Mouse (Mus musculus) embryo, embryonic 10.5 days (tissue): ENCODE measurements around the gene Utrn.

Experiments
- DNase-seq: peaks from one replicate; pipeline ENCODE4 v3.0.0-alpha.2; 2015; ENCODE audit warnings: low spot score

The Utrn gene

DNA sequence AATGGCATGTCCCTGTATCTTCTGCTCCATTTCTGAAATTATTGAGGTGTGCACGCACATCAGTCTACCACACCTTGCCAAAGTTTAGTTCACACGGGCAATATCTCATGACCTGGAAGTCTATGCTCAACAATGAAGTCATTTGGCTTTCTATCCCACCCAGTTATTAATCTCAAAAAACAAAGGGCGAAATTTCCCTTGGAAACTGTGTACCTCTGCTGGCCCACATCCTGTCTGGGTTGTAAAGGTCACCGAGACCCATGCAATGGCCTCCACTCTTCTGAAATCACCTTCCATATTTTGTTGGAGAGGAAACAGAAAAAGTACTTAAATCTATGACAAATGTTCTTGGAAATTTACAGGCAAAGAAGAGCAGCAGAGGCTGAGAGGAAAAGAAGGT lies 70.9 kb downstream of the Utrn start:
- no peak for DNase-seq

DNA sequence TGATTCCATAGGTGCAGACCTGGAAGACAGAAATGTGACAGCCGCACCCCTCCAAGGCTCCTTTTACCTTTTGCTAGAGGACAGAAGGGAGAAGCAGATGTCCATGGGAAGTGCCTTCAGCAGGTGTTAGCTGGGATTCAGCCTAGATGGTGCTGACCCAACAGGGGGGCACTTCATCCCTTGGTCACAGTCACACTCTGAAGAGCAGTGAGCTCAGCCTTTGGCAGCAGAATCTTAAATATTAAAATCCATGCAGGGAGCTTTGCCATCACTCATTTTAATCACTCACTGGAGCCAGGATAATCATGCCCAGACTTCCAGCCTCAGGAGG lies 72.7 kb downstream of the Utrn start:
- DNase-seq = no peak

DNA sequence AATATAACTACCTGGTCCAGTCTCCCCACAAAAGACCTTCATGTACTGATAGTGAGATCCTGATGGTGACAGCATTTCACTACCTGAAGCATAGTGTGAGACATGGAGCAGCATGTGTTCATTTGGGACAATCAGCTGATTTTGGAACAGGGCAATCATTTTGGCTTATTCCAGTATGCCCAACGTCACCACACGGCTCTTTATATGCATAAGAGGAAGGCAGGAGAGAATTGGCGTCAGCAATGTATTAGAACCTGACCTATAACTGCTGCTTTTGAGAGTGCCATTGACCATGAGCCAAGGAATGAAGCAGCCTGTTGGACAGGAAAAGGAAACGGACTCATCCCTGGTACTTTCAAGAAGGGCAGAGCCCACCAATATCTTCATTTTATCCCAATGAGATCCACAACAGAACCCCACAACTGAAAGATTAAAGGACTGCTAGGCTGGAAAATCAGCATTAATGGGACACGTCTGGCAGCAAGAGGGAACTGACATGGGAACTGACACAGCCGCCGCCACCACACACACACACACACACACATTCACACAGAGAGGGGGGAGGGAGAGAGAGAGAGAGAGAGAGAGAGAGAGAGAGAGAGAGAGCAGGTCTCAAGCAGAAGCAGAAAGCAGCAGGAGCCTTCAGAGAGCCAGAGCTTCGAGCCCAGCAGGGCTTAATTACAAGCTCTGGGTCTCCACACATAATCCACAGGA lies 73.2 kb downstream of the Utrn start:
- no peak for DNase-seq

DNA sequence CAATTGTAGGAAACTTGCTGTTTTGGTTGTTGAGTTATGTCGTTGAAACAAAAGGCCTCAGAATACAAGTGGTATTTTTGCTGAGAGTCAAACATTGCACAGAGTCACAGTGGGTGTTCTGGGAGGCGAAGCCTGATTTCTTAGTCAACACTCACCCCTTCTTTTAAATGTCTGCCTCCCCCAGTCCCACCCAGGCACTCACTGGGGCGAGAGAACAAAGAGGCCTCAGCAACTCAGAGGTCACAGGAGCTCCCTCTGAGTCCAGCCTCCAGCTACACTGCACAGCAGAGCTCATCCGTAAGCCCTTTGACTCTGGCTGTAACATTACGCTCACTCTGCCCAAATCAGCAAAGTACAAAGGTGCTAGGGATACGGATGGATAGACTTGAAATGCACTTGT lies 77.1 kb downstream of the Utrn start:
- peak; percentile 76 for DNase-seq

DNA sequence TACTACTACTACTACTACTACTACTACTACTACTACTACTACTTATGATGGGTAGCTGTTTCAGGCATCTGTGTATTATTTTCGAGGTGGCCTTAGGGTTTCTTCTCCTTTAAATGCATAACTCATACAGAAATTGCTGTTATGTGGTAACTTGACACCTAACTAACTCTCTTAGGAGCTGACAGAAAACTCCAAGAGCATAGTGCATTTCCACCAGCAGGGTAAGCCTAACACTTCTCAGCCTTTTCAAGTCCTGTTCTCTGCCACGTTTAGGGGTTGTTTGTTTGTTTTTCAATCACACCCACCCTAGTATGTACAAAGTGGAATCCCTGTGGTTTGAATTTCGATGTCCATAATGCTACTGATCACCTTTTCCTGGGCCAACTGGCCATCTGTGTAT lies 78.3 kb downstream of the Utrn start:
- DNase-seq = no peak

DNA sequence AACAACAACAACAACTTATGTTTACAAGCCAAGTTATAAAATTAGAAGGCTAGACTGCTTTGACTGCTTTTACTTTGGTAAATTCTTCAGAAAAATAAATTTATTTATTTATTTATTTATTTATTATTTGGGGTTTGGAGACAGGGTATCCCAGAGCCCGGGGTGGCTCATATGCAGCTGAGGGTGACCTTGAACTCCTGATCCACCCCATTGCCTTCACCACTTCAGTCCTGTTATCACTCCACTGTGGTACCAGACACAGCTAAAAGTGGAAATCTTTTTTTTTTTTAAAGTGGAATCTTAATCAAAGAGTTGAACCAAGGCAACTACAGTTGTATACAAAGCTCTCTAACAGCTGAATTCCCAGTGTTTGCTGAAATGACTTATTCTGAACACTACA lies 80.6 kb downstream of the Utrn start:
- DNase-seq = no peak

DNA sequence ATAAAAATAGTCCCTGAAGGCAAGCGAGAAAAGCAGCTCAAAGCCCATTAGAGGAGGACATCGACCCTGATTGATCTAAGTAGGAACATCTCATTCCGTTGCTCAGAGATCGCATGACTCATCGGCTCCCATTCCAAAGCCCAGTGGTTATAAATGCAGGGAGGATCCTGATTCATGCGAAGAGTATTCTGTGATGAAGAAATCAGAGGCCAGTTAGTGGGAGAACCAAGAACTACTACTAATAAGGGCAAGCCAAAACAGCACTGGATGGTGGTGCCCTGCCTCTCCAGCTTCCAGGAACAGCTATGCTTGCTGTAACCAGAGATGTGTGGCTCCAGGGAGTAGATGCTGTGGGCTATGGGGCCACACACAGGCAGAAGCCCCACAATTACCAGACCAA lies 81.2 kb downstream of the Utrn start:
- DNase-seq = no peak

DNA sequence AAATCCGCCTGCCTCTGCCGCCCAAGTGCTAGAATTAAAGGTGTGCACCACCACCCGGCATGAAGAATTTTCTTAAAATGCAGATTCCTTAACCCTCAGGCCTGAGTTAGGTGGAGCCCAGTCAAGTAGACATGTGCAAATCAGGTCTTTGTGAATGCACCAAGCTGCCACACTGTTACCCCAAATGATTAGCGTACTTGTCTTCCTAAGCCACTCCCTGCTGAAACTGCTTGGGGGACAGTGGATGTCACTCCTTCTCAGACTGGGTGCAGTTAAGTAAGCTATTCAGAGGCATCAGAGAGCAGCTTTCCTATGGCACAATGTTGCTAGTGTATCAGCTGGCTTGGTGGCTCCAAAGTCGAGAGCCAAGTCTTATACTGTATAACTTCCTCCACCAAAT lies 83.9 kb downstream of the Utrn start:
- no peak for DNase-seq

DNA sequence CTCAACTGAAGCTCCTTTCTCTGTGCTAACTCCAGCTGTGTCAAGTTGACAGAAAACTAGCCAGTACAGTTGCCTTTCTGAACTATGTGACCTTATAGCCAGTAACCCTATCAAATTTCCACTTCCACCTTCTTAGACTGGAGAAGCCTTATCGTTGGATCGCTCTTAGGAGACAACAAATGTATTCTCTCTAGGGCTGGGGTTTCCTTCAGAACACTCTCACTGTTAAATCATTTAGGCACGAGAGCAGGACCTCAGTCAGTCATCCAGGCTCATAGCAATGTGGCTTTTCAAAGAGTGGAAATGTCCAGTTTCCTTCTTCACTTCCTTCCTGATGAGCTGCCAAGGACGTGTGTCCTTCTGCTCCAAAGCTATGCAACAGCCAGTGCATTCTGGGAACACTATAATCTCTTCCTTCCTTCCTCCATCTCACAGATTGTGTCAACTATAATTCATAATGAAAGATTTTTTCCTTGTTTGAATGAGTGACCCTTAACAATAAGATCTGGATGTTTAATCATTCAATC lies 87.7 kb downstream of the Utrn start:
- DNase-seq = no peak

DNA sequence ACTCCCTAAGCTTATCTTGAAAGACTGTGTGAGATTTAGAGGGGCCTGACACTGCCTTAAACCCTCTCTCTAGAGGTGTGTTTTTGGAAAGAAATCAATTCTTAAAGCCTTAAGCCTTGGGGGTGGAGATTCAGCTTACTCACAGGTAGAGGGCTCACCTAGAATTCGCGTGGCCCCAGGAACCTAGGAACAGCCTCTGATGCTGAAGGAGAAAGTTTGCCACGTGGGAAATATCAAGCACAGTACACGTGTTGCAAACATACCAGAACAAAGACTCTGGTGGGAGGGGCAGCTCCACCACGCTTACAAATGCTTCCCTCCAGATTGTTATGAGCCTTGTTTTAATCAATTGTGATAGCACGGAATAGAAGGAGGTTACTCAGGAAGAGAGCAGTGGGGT lies 96.0 kb downstream of the Utrn start:
- no peak for DNase-seq

DNA sequence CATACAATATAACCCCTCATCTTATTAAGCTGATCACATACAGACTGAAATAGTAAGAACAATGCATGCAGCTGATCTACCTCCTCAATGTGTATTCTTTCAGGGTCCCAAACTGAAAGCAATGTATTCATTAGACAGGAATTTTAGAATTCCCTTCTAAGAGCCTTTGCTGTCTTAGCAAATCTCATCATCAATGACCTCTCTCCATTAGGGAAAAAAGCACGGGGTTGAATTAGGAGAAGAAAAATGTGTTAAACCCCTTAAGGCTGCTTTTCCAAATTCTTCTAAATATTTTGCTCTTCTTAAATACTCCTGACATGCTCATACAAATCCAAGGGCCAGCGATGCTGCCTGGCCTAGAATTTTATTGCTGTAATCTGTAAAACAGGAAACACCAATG lies 97.7 kb downstream of the Utrn start:
- no peak for DNase-seq

DNA sequence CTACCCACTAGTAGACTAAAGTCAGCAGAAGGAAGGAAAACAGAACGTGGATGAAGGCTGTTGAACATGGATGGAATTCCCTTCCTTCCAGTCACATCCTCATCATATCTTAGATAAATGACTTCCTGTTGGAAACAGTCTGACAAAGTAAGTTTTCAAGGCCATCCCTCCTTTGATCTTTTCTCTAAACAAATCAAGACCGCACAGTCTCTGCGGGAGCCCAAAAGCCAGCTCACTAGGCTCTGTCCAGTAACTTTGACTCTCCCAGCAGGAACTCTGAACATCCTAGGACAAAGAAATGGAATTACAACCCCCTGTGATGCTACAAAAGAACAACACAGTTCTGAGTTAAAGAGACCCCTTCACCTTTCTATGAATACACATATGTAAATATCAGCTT lies 106.5 kb downstream of the Utrn start:
- DNase-seq = no peak

DNA sequence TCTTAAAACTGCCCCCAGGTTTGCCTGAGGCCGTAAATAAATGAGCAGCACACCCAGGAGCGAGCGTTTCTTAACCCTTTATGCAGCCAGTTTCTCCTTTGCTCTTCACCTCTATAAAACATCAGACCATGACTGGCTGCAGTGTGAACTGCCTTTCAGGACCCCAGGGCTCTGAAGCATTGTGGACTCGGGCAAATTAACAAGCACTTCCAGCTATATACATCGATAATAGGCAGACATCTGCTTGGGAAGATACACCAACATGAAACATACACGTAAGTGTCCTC lies 110.5 kb downstream of the Utrn start:
- DNase-seq = peak; percentile 5

DNA sequence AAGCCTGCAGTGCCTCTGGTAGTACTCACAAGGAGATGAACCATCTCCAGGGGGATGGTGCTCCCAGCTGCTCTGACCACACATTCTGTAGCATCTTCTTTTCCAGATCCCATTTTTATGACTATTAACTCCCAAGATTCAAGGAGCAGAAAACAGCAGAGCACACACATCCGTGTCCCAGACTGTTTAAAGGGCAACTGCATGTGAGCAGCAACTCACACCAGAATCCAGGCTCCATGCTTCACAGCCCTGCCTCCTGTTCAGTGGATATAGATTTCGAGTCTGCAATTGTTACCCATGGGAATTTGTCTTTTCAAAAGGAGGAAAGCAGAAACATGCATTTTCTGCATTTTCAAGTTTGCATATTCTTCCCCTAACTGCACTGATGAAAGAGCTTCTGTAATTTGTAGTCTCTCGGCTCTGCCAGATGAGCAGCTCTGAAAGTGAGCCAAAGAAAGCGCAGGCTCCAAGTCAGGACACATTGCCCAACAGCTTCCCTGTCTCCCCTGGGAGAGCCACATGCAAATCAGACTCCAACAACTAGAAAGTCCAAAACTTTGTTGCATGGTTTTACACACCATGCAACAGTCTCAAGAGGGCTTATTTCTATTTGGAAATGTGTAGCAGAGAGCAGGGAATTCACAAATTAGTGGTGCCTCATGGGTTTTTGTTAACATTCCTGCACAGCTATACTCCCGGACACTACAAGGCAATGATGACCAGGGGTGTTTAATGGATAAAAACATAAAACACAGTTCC lies 111.0 kb downstream of the Utrn start:
- DNase-seq = peak; percentile 19

DNA sequence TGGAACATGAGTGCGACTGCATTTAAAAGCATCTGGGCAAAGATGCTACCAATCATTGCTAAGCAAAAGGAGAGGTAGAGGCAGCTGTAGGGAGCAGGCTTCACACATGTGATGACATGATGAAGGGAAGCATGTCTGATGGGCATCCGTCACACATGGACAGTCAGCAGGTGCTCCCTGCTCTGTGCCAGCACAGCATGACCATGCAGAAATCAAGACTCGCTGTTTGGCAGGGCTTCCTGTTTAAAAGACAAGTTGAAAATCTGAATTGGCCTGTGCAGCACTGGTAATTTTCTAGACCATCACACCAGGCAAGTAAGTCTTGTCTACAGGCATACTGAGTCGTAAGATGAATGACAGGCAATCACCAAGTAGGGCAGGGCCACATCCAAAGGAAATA lies 112.5 kb downstream of the Utrn start:
- DNase-seq = no peak

DNA sequence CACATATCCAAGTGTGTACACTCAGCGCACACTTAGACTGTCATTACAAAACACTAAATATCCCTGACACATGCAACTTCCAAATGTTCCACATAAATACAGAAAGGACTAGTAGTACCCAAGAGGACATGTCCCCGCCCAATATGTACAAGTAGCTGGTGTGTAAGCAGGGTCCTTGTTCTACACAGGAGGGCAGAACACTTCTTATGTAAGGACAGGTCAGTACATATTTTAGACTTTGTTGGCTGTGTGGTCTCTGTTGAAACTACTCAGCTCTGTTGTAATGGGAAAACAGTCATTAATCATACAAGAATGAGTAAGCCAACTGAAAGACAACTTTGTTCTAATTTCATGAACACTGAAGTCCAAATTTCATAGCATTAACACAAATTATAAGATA lies 114.3 kb downstream of the Utrn start:
- DNase-seq = no peak

DNA sequence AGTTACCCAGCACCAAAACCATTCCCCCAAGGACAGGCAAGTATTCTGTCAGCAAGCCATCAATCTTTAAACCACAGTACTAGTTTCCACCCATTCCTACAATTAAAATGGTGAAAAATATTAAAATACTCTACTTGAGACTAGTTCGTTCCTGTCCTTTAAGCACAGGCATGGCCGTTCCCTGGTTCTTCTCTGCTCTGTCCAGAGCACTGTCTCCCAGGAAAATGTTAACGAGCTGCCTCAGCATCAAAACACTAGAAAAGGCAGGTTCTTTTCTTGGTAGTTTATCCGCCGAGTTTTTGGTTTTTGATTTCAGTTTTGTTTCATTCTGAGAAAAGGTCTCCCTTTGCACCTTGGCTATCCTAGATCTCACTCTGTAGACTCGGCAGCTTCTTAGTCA lies 115.0 kb downstream of the Utrn start:
- DNase-seq = no peak

DNA sequence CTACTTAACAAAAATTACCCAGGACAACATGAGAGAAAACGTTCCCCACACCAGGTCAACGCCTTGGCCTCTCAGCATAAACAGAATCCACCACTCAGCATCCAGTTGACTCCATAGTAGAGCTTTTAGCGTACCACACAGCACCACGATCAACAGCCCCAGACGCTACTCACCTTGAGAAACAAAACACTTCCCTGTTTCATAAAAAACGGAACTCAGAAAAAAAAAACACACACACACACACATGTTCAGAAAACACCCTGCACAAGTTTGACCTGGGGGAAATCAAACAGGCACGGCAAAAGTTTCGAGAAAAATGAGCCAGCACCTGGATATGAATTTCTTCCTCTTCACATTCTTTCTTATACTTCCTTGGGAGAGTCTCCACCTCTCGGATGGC lies 125.4 kb downstream of the Utrn start:
- no peak for DNase-seq

DNA sequence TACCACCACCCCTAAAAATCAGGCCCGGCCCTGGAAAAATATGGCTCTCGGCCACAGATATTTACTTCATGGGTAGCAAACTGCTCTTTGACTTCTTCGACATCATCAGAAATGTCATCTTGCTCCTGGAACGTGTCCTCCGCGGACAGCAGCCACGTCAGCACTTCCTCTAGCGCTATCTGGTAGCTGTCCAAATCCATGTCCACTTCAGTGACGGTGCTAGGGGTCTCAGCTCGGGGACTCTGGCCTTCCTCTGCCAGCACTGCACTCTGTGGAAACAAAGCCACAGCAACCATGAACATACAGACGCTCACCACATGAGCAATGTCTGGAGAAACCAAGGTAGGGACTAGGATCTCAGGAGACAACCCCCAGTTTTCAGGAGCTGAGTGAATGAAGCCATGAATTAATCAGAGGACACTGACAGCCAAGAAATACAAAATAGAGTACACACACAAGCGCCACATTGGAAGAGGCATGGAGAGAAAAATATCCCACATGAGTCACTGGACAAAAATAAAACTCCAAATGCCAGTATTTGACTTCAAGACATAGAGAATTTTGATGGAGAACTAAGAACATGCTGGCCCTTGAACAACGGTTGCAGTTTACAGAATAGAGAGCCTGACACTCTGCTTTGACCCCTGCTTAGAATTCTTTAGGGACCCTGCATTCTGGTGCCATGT lies 129.7 kb downstream of the Utrn start:
- DNase-seq = no peak

DNA sequence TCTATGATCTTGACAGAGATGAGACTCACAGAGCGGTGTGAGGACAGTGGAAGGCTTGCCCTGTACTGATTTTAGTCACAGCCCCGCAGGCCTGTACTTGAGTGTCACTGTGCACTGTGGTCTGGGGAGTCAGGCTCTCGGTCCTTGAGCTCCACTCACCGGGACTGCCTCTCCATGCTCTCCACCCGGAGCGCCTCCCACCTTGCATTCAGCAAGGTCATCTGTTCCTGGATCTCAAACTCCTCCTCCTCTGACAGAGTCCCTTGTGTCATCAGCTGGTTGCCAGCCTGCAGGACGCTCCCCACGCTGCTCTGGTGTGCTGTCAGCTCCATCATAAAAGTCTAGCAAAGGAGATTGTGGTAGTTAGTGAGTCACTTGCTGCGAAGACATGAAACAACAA lies 131.2 kb downstream of the Utrn start:
- DNase-seq = no peak

DNA sequence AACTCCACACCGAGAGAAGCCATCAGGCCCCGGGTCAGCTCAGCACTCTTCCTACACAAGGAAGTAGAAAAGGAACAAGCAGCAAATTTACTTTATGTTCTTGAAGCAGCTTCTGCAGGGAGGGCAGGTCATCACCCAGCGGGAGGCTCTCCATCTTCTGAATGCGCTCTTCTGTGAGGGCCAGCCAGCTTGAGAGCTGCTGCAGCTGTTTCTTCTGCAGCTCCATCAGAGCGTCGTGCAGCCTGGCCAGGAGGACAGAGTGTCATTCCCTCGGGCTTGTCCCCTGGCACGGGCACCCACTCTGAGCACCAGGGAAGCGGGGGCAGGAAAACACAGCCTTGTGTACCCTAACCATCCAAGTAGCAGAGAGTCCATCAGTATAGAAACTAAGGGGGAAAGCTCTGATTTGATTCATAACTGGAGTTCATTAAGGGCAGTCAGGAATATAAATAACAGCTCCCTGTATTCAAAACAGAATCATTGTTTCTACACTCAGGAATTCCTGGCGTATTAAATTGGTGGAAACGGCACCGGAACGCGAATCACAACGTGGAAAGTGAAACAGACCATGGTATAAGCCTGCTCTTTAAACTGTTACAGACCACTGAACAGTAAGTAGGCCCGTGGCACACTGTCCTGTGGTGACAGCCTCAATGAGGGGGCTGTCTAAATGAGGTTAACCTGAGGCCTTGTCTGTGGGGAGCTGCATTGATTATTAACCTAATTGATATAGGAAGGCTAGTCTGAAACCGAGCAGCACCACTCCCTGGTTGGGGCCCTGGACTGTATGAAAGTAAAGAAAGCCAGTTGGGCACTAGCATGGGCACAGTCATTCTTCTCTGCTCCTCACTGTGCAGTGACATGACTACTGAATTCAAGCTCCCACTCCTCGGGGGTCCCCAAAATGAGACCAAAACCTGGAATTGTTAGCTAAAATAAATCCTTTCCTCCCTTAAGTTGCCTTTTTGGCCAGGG lies 132.0 kb downstream of the Utrn start:
- DNase-seq = peak; percentile 18

DNA sequence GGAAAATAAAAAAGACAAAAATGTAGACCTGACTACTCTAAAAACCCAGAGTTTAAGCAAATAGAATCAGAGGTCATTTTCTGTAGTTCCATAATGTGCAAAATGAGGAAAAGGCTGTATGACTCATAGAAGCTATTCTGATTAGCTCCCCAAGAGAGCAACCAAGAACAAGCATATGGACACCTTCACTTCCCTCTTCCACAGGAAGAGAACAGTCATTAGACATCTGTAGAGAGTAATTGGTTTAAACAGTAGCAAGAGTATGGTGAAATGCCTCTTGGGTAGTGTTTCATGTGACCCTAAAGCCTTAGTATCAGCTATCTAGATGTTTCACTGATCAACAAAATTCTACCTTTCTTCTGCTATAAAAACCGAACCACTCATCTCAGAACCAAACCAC lies 133.5 kb downstream of the Utrn start:
- DNase-seq = no peak
